Mouse (Mus musculus): ENCODE measurements around the gene Slc5a8.

The Slc5a8 gene

GRCm38 (mm10) chr10:88885632-88886090 is at the start of gene Slc5a8:
TSS of gene Slc5a8 (plus strand) at chr10:88885992.
- no peak for DNase-seq (ENCODE audit: low spot score)

DNA sequence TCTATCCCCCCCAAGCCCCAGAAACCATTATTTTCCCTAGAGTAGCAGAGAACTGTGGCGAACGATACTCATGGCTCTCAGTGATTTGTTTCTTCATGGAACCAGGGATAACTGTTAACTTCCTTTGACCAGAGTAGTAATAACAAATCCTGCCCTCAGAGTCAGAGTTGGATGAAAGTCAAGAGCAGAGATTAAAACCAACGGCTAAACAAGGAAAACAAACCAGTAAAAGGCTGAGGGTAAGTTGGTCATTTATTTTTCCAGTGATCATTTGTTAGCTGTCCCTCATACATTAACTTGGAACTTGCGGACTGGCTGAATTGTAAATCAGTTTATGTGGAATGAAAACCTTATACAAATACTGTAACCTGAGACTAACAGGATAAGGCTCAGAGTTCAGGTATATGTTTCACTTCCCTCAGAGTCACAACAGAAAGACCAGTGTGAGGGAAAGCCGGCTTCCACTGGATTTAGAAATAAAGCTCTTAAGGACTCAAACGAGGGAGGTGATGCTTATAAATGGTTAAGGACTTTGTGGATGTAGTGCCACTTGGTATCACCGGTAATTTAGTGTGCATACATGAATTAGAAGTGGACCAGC is 36.8 kb upstream of the Slc5a8 start:
- DNase-seq (ENCODE audit: low spot score) = no peak

DNA sequence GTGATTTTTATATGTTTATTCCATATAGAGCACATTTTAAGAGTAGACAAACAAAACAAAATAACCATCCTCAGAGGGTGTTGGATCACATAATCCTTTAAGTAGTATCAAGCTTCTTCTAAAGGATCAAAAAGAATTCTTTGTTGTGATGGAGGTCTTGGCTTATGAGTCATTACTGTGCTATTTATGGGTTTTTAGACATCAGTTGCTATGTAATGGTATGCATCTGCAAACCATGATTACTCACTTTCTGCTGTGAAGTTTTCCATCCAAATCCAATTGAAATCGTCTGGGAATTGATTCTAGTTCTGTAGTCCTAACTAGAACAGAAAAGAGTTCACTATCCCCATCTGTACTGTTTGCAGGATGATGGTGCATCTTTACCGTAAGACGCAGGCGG is 35.8 kb upstream of the Slc5a8 start:
- no peak for DNase-seq (ENCODE audit: low spot score)

DNA sequence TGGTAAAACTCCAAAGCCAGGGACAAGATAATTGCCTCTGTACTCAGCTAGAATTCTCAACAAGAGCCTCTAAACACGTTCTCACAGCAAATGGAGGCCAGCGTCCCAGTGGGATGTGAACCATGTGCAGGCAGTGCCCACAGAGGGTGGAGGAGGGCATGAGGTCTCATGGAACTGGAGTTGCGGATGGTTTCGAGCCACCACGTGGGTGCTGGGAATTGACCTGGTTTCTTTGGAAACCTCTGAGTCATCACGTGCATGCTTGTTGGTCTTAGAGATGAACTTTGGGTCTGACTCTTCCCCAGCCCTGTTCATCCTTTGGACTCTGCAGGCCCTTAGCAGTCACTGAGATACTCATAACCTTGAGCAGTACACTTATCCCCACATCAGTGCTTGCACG is 32.5 kb upstream of the Slc5a8 start:
- no peak for DNase-seq (ENCODE audit: low spot score)

GRCm38 (mm10) chr10:88860911-88861310 is 24.9 kb upstream of the Slc5a8 start:
- no peak for DNase-seq (ENCODE audit: low spot score)

DNA sequence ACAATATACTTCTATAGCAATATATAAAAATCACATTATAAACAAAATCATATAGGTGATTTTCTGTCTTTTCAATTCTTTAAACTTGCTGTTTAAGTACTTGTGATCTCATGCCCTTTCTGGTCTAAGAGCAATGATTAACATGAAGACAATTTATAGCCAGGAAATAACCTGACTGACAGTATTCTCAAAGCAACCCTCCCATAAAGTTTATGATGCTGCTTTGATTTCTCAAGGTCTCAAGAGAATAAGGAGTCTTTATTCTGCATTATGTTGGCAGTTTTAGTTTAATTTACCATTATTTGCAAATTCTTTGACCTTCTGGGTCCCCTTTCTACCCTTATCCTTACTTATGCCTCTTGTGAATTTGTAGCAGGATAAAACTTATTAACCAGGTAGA is 24.4 kb upstream of the Slc5a8 start:
- no peak for DNase-seq (ENCODE audit: low spot score)

DNA sequence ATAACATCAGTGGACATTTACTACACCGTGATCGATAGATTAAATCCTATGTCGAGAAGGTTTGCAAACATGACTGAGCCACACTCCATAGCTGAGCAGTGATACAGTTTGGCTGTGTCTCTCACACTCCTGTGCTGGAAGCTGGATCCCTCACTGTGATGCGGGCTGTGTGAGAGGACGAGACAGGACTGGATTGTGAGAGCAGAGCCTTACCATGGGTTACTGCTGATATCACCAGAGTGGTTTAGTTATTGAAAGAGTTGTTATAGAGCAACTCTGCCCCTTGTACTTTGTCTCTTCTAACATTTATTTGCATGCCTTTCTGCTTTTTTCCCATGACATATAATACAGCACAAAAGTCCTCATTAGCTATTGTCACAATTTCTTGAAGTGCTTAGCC is 23.5 kb upstream of the Slc5a8 start:
- no peak for DNase-seq (ENCODE audit: low spot score)

GRCm38 (mm10) chr10:88866017-88866416 is 19.8 kb upstream of the Slc5a8 start:
- DNase-seq (ENCODE audit: low spot score) = no peak

- DNase-seq (ENCODE audit: low spot score) = no peak
These were observed 10.9 kb upstream of the Slc5a8 start for GRCm38 (mm10) chr10:88874870-88875269.

- DNase-seq (ENCODE audit: low spot score) = no peak
These were observed 8.4 kb upstream of the Slc5a8 start for GRCm38 (mm10) chr10:88877421-88877820.

DNA sequence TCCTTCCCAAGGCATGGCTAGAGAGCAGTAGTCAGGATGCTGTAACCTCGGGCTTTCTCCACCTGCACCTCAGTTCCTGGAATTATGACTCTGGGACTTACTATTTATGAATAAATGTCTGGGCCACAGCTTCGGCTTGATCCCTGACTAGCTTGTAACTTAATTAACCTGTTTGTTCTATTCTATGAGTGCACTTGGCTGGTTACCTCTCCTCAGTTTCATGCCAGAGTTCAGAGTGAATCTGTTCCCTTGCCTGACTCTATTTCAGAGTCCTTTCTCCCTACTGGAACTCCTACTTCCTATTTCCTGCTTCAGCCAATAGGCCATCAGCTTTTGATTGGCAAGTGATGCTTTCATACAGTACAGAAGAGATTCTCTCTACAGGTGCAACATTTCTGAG is 2.1 kb upstream of the Slc5a8 start:
- DNase-seq (ENCODE audit: low spot score) = no peak

- no peak for DNase-seq (ENCODE audit: low spot score)
These were observed 956 bp upstream of the Slc5a8 start for GRCm38 (mm10) chr10:88884836-88885235.

DNA sequence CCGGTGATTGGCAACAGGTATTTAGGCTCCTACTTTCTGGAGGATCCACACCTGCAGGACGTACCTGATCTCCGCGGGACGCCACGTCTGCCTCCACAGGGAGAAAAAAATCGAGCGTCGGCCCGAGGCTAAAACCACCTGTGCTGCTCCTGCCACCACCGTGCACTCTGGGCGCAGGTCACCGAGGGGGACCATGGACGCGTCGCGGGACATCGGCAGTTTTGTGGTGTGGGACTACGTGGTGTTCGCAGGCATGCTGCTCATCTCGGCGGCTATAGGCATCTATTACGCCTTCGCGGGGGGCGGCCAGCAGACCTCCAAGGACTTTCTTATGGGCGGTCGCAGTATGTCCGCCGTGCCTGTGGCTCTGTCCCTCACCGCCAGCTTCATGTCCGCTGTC is 322 bp downstream of the Slc5a8 start:
- DNase-seq (ENCODE audit: low spot score) = no peak

- no peak for DNase-seq (ENCODE audit: low spot score)
These were observed 2.6 kb downstream of the Slc5a8 start for GRCm38 (mm10) chr10:88888376-88888775.

DNA sequence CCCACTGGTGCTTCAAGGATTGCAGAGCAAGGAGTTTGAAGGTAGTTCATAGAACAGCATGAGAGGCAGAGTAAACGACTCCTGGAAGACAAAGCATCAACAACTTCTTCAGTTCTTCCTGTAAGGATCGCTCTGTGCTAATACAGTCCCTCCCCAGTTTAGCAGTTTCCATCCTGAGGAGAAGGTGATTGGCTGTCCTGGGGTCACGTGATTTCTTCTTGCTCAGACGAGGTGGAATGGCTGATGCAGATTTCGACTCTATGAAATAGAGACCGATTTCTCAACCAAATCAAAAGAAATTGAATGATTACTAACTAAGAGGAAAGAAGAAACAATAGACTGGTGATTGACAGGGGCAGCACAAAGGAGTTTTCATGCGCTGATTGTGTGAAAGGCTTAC is 5.6 kb downstream of the Slc5a8 start:
- DNase-seq (ENCODE audit: low spot score) = no peak

DNA sequence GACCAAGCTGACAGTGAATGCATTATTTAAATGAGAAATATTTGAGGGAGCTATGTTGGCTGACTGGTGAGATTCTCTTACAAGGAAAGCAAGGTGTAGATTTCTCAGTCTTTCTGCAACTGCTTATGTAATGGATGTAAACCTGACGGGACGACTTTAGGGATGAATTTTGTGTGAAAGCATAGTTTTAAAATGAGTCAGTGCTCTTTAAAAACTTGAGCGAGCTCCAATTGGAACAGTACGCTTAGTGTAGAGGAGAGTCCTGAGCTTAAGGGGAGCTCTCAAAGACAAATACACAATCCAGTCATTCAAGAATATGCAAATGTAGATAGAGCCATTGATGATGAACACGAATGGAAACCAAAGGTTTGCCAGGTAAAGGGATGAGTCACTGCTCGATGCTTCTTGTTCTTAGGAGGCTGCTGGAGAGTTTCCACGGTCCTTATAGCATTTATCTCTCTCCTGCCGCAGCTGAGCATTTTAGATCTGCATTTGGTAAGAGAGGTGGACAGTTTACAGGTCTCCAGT is 6.8 kb downstream of the Slc5a8 start:
- DNase-seq (ENCODE audit: low spot score) = no peak

GRCm38 (mm10) chr10:88897032-88897431 is 11.2 kb downstream of the Slc5a8 start:
- no peak for DNase-seq (ENCODE audit: low spot score)

- no peak for DNase-seq (ENCODE audit: low spot score)
These were observed 64.0 kb downstream of the Slc5a8 start for GRCm38 (mm10) chr10:88949649-88950296.

GRCm38 (mm10) chr10:88950297-88950653 is 64.5 kb downstream of the Slc5a8 start:
- DNase-seq (ENCODE audit: low spot score) = no peak

DNA sequence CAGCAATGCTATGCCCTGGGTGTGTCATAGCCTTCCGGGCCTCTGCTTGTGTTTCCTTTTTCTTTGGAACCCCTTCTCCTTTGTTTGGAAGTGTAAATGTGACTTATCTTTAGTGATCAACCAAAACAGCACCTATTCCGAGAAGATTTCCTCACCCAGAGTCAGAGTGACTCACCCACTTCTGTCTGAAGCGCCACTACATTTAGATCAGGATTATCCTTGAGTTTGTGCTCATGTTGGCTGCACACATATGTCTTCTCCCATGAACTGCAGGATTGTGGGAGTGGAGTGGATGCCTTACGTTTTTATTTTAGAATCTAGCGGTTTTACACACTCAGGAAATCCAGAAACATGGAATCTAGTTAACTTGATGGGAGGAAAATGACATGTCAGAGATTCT is 75.0 kb downstream of the Slc5a8 start:
- no peak for DNase-seq (ENCODE audit: low spot score)

GRCm38 (mm10) chr10:88968586-88968985 is 82.8 kb downstream of the Slc5a8 start:
- no peak for DNase-seq (ENCODE audit: low spot score)

DNA sequence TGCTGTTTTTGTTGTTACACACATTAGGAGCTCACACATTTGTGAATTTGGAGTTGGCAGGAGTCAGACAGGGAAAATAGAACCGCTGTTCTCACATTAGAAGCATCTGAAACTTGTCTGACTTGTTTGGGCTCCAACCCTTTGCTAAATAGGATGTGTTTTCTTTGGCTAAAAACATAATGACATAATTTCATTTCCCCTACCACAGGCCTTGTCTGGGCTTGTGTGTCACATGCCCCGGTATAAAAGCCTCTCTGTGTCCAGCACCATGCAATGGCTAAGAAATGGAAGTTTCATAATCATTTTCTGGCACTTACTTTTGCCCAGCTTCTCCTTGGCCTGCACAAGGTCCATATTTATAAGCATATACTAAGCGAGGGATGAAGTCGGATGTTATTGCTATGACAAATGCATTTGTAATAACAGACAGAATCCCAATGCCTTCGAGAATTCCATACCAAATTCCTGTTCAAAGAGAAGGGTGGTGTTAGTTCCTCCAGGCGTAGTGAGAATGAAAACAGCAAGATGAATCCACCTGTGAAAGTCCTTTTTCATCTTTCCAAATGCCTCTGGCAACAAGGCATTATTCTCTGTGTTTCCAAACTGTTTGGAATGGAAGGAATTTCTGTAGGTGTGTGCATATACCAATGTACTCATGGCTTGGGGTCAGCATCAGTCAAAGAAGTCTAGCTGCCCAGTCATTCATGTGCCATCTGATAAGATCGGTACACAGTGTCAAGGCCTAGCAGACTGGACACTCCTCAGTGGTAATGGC is 85.3 kb downstream of the Slc5a8 start:
- DNase-seq (ENCODE audit: low spot score) = no peak

DNA sequence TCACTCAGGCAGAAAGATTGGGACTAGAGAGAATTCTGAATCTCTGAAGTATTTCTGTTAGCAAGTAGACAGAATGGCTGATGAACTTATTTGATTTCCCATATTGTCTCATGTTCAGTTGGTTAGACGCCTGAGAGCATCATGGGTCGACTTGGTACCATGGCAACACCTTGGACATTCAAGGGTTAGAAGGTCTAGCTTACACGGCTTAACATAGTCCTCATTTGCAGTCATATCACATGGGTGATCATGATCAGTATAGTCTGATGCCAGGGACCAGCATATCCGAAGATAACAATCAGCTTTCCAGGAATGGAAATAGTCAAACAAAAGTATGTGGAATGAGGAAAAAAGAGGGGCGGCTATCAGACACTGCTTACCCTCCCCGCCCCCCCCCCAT is 93.1 kb downstream of the Slc5a8 start:
- DNase-seq (ENCODE audit: low spot score) = no peak

All from urinary bladder, postnatal 10 days (tissue).